Mouse (Mus musculus): ENCODE results near the gene Mfsd4b1. TPM values are rescaled to one million over a fixed set of nuclear protein-coding genes. Genes with fewer than 3 reads are reported as not detected.

Mfsd4b1 gene
- total and polyA plus RNA-seq, 3 experiments: not detected

GRCm38 (mm10) chr10:40053257-40053895, 28.3 kb upstream of the Mfsd4b1 start:
- TF ChIP-seq MAFK (IDR thresholded peaks at IDR 0.05; ENCODE audit: borderline replicate concordance, low read depth, low read length): 0 out of 2 replicates have a peak, but pooled peaks have one; percentile 42
- TF ChIP-seq ZC3H11A (IDR thresholded peaks at IDR 0.05; ENCODE audit: low read depth, low read length): peak; percentile 93
- TF ChIP-seq USF1 (IDR thresholded peaks at IDR 0.05; ENCODE audit: low read depth, low read length): no peak
- peak; percentile 90 for TF ChIP-seq RAD21 (IDR thresholded peaks at IDR 0.05; ENCODE audit: low read depth, low read length)
- TF ChIP-seq CTCF (IDR thresholded peaks at IDR 0.05 in 2 of 3, conservative IDR thresholded peaks at IDR 0.05 in 1 of 3; ENCODE audit: control insufficient read depth in 1 of 3, insufficient read depth in 1 of 3, low read depth in 2 of 3, low read length in 3 of 3, poor library complexity in 1 of 3, severe bottlenecking in 1 of 3): peak in 2 of 3 experiments; percentile 39 to 88; a peak in 3 of 6 replicates
- peak; percentile 88 for TF ChIP-seq SMC3 (IDR thresholded peaks at IDR 0.05; ENCODE audit: low read depth, low read length)
- TF ChIP-seq ZNF384 (IDR thresholded peaks at IDR 0.05; ENCODE audit: low read depth, low read length): no peak
- Histone ChIP-seq H3K27ac (ENCODE audit: control insufficient read depth, low read depth, low read length) (no peak overlapping the region), H3K79me2 (ENCODE audit: control insufficient read depth, insufficient read depth, low read length, poor library complexity) (no peaks in the 10 kb centered on the region), H3K4me3 (ENCODE audit: control insufficient read depth in 1 of 2, insufficient read depth in 1 of 2, low read depth in 2 of 2, low read length in 2 of 2) (no peak overlapping the region), H3K4me1 (ENCODE audit: control insufficient read depth in 1 of 2, insufficient read depth in 2 of 2, low read length in 2 of 2) (no peaks in the 10 kb centered on the region), H3K9ac (ENCODE audit: control insufficient read depth, low read depth, low read length, poor library complexity, severe bottlenecking) (no peak overlapping the region), H3K36me3 (ENCODE audit: control insufficient read depth in 1 of 2, insufficient read depth in 2 of 2, low read length in 2 of 2) (no peaks in the 10 kb centered on the region; a peak in 1 of 4 replicates), H3K9me3 (replicated peaks; ENCODE audit: insufficient read depth, low read length) (no peaks in the 10 kb centered on the region), H3K27me3 (ENCODE audit: control insufficient read depth in 1 of 2, insufficient read depth in 2 of 2, low read length in 2 of 2) (no peaks in the 10 kb centered on the region)
- peak; percentile 56 for DNase-seq (ENCODE audit: low read depth, low spot score)

GRCm38 (mm10) chr10:40051997-40052396, 26.9 kb upstream of the Mfsd4b1 start:
- TF ChIP-seq SMC3 (IDR thresholded peaks at IDR 0.05; ENCODE audit: low read depth, low read length) (no peak), EP300 (IDR thresholded peaks at IDR 0.05; ENCODE audit: low read depth in 1 of 2, low read length in 2 of 2) (no peak), POLR2AphosphoS5 (IDR thresholded peaks at IDR 0.05; ENCODE audit: borderline replicate concordance, low read depth, low read length) (no peak)
- no peak overlapping the region for H3K4me3 ChIP-seq (ENCODE audit: control insufficient read depth in 1 of 2, insufficient read depth in 1 of 2, low read depth in 2 of 2, low read length in 2 of 2)
- H3K36me3 ChIP-seq (ENCODE audit: control insufficient read depth in 1 of 2, insufficient read depth in 2 of 2, low read length in 2 of 2): no peaks in the 10 kb centered on the region; a peak in 1 of 4 replicates

GRCm38 (mm10) chr10:40050763-40051162, 25.7 kb upstream of the Mfsd4b1 start:
- TF ChIP-seq CTCF (IDR thresholded peaks at IDR 0.05 in 2 of 3, conservative IDR thresholded peaks at IDR 0.05 in 1 of 3; ENCODE audit: control insufficient read depth in 1 of 3, insufficient read depth in 1 of 3, low read depth in 2 of 3, low read length in 3 of 3, poor library complexity in 1 of 3, severe bottlenecking in 1 of 3) (no peak), GATA1 (IDR thresholded peaks at IDR 0.05; ENCODE audit: low read depth, low read length) (no peak), RAD21 (IDR thresholded peaks at IDR 0.05; ENCODE audit: low read depth, low read length) (no peak), NELFE (IDR thresholded peaks at IDR 0.05; ENCODE audit: low read depth, low read length) (no peak), MAX (IDR thresholded peaks at IDR 0.05; ENCODE audit: low read length) (no peak), MAZ (IDR thresholded peaks at IDR 0.05; ENCODE audit: low read depth, low read length) (no peak), MXI1 (IDR thresholded peaks at IDR 0.05; ENCODE audit: low read depth, low read length) (no peak)
- Histone ChIP-seq H3K9me3 (replicated peaks; ENCODE audit: insufficient read depth, low read length) (no peaks in the 10 kb centered on the region), H3K79me2 (ENCODE audit: control insufficient read depth, insufficient read depth, low read length, poor library complexity) (no peaks in the 10 kb centered on the region), H3K9ac (ENCODE audit: control insufficient read depth, low read depth, low read length, poor library complexity, severe bottlenecking) (no peak overlapping the region), H3K4me3 (ENCODE audit: control insufficient read depth in 1 of 2, insufficient read depth in 1 of 2, low read depth in 2 of 2, low read length in 2 of 2) (no peak overlapping the region), H3K36me3 (ENCODE audit: control insufficient read depth in 1 of 2, insufficient read depth in 2 of 2, low read length in 2 of 2) (no peaks in the 10 kb centered on the region; a peak in 1 of 4 replicates), H3K4me1 (ENCODE audit: control insufficient read depth in 1 of 2, insufficient read depth in 2 of 2, low read length in 2 of 2) (no peaks in the 10 kb centered on the region), H3K27ac (ENCODE audit: control insufficient read depth, low read depth, low read length) (no peak overlapping the region), H3K27me3 (ENCODE audit: control insufficient read depth in 1 of 2, insufficient read depth in 2 of 2, low read length in 2 of 2) (no peaks in the 10 kb centered on the region)
- no peak for DNase-seq (ENCODE audit: low read depth, low spot score)

More at GRCm38 (mm10) chr10:40051997-40052396, 26.9 kb upstream of the Mfsd4b1 start:
- no peak overlapping the region for H3K9ac ChIP-seq (ENCODE audit: control insufficient read depth, low read depth, low read length, poor library complexity, severe bottlenecking)
- H3K79me2 ChIP-seq (ENCODE audit: control insufficient read depth, insufficient read depth, low read length, poor library complexity): no peaks in the 10 kb centered on the region
- H3K27ac ChIP-seq (ENCODE audit: control insufficient read depth, low read depth, low read length): no peak overlapping the region
- no peak for DNase-seq (ENCODE audit: low read depth, low spot score)
- no peaks in the 10 kb centered on the region for H3K27me3 ChIP-seq (ENCODE audit: control insufficient read depth in 1 of 2, insufficient read depth in 2 of 2, low read length in 2 of 2)
- no peaks in the 10 kb centered on the region for H3K9me3 ChIP-seq (replicated peaks; ENCODE audit: insufficient read depth, low read length)
- H3K4me1 ChIP-seq (ENCODE audit: control insufficient read depth in 1 of 2, insufficient read depth in 2 of 2, low read length in 2 of 2): no peaks in the 10 kb centered on the region
